In genomic region chr11:42419791-42420633, GRCm38 (mm10) we compare ENCODE assay signal across 8 mouse cellular contexts. TPM values are rescaled to one million over a fixed set of nuclear protein-coding genes. Genes with fewer than 3 reads are reported as not detected.
DNase-seq lines count a peak whose midpoint lies in the region; ATAC-seq lines count a peak whose summit lies in the region.

No protein-coding gene starts in this region.

- ATAC-seq in liver, embryonic 11.5 days (replicated peaks; ENCODE audit: low FRiP score): no peak
- ATAC-seq in heart, embryonic 15.5 days (replicated peaks; ENCODE audit: insufficient number of reproducible peaks, insufficient read depth, low FRiP score, low read depth): peak; percentile 43
- ATAC-seq in neural tube, embryonic 13.5 days (ENCODE audit: low read depth): peak; percentile 87
- ATAC-seq in erythroid progenitor cell, adult 5-6 weeks (replicated peaks; ENCODE audit: low FRiP score, poor library complexity, severe bottlenecking): no peak

- peak overlapping the region; percentile 66 for H3K4me2 ChIP-seq in liver, embryonic 11.5 days
- H3K4me2 ChIP-seq in heart, embryonic 15.5 days: peak overlapping the region; percentile 91
- peak overlapping the region; percentile 83 for H3K4me2 ChIP-seq in neural tube, embryonic 13.5 days

- intact Hi-C loops in left cerebral cortex, postnatal 10 days (cut with DNase I): loop anchor here (2.0 to 10.0 kb wide), 5 partner anchors 237 to 1635 kb away; partner anchors contain the start of gene Gabra1

- no peak overlapping the region for H3K27ac ChIP-seq in liver, embryonic 11.5 days (ENCODE audit: low read depth, low read length)
- no peak overlapping the region for H3K27ac ChIP-seq in heart, embryonic 15.5 days
- peak overlapping the region; percentile 86 for H3K27ac ChIP-seq in neural tube, embryonic 13.5 days (replicated peaks)

- 2% methylated on average over 18 of the region's 40 CpGs for WGBS in liver, embryonic 11.5 days
- 2% methylated on average over 25 of the region's 40 CpGs for WGBS in heart, embryonic 15.5 days
- under 1% methylated on average over 21 of the region's 40 CpGs for WGBS in neural tube, embryonic 13.5 days

- H3K9me3 ChIP-seq in liver, embryonic 11.5 days (ENCODE audit: control insufficient read depth, low read length): no peaks in the 10 kb centered on the region
- H3K9me3 ChIP-seq in heart, embryonic 15.5 days (replicated peaks): no peaks in the 10 kb centered on the region
- no peaks in the 10 kb centered on the region for H3K9me3 ChIP-seq in neural tube, embryonic 13.5 days

- no peak overlapping the region for H3K9ac ChIP-seq in liver, embryonic 11.5 days (ENCODE audit: low read depth, low read length)
- H3K9ac ChIP-seq in heart, embryonic 15.5 days: peak overlapping the region; percentile 46
- H3K9ac ChIP-seq in neural tube, embryonic 13.5 days: peak overlapping the region; percentile 81

- peak; percentile 32 for DNase-seq in liver, embryonic 11.5 days (ENCODE audit: low spot score)
- no peak for DNase-seq in liver
- peak; percentile 21 to 52 for DNase-seq in cerebellum, postnatal 4 days (ENCODE audit: low spot score in 2 of 2)
- peak; percentile 59 to 73 for DNase-seq in left cerebral cortex, postnatal 10 days (ENCODE audit: extremely low spot score in 1 of 2, low spot score in 2 of 2)
- no peak for DNase-seq in urinary bladder, postnatal 36 days (ENCODE audit: low spot score in 2 of 2)

- peak overlapping the region; percentile 40 for H3K4me3 ChIP-seq in liver, embryonic 11.5 days (ENCODE audit: low read depth, low read length)
- peak overlapping the region; percentile 60 for H3K4me3 ChIP-seq in heart, embryonic 15.5 days
- peak overlapping the region; percentile 60 for H3K4me3 ChIP-seq in neural tube, embryonic 13.5 days

- H3K4me1 ChIP-seq in liver, embryonic 11.5 days (replicated peaks; ENCODE audit: control insufficient read depth, insufficient read depth, low read length): no peaks in the 10 kb centered on the region
- H3K4me1 ChIP-seq in heart, embryonic 15.5 days (replicated peaks): peaks cover 2% of the 10 kb centered on the region; the same call in 1 of the 2 replicates
- peaks cover 11% of the 10 kb centered on the region; the same call in 1 of the 2 replicates for H3K4me1 ChIP-seq in neural tube, embryonic 13.5 days (replicated peaks)

- peaks cover 20% of the 10 kb centered on the region for H3K27me3 ChIP-seq in liver, embryonic 11.5 days (replicated peaks; ENCODE audit: control insufficient read depth, insufficient read depth, low read length)
- H3K27me3 ChIP-seq in heart, embryonic 15.5 days: no peaks in the 10 kb centered on the region
- no peaks in the 10 kb centered on the region for H3K27me3 ChIP-seq in neural tube, embryonic 13.5 days

- no peaks in the 10 kb centered on the region for H3K36me3 ChIP-seq in liver, embryonic 11.5 days (ENCODE audit: control insufficient read depth, insufficient read depth, low read length)
- H3K36me3 ChIP-seq in heart, embryonic 15.5 days: no peaks in the 10 kb centered on the region
- H3K36me3 ChIP-seq in neural tube, embryonic 13.5 days: no peaks in the 10 kb centered on the region

RNA-seq across cellular contexts. Expression of gene Gabrb2, which starts 0.5 kb away (rescaled TPM):
- polyA plus RNA-seq in liver, embryonic 11.5 days (2014; fragmentation: Nextera tagmentation; extraction: Ambion mirVana): 0.48 and 0.69 TPM in 2 replicates
- 0.74 TPM in 2 replicates for polyA plus RNA-seq in heart, embryonic 15.5 days (2015; fragmentation: Nextera tagmentation; extraction: Ambion mirVana)
- total RNA-seq in left cerebral cortex, postnatal 10 days (2021): 100 to 1,000 TPM; 152 to 163 TPM
- 7.7 and 8.1 TPM in 2 replicates for polyA plus RNA-seq in neural tube, embryonic 13.5 days (2015; fragmentation: Nextera tagmentation; extraction: Ambion mirVana)
- not detected in 2 replicates for total RNA-seq in erythroid progenitor cell, adult 5-6 weeks (2015; ENCODE audit: low replicate concordance)
- total RNA-seq in erythroid progenitor cell, adult 5-6 weeks (2017; ENCODE audit: low replicate concordance): not detected in 2 replicates

Comparison
In these comparisons a context has a peak if more than half of its experiments do, and no peak if none do; other contexts are left out.
1. DNase-seq: peak in liver, embryonic 11.5 days (single experiment), cerebellum, postnatal 4 days (2 of 2) and left cerebral cortex, postnatal 10 days (2 of 2); none in liver (single experiment) and urinary bladder, postnatal 36 days (0 of 2).
2. ATAC-seq: peak in heart, embryonic 15.5 days (single experiment) and neural tube, embryonic 13.5 days (single experiment); none in liver, embryonic 11.5 days (single experiment) and erythroid progenitor cell, adult 5-6 weeks (single experiment).
3. Peak in every context shown above with its lines, with median percentiles within 50 percentile points of each other: H3K4me2 ChIP-seq and H3K4me3 ChIP-seq.